Mouse (Mus musculus): ENCODE measurements around the gene Cdkn1a.
"Not testable (repeated sequence)": the region's sequence is repeated elsewhere in the genome, so short reads cannot be mapped to it uniquely, and the experiment has no call there.

Cdkn1a gene

DNA sequence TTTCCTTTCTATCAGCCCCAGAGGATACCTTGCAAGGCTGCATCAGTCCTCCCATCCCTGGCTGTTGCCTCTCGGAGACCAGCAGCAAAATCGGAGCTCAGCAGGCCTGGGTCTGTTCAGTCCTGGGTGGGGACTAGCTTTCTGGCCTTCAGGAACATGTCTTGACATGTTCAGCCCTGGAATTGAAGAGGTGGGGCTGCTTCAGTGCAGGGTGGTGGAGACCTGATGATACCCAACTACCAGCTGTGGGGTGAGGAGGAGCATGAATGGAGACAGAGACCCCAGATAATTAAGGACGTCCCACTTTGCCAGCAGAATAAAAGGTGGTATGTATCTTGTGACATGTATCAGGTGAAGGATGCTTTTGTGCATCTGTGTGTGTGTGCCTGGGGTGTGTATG, at the start of gene Cdkn1a:
Gene Cdkn1a (plus strand): TSS at position 201 of the 400 bp plus-strand sequence.
- DNase-seq (ENCODE audit: low spot score): no peak

DNA sequence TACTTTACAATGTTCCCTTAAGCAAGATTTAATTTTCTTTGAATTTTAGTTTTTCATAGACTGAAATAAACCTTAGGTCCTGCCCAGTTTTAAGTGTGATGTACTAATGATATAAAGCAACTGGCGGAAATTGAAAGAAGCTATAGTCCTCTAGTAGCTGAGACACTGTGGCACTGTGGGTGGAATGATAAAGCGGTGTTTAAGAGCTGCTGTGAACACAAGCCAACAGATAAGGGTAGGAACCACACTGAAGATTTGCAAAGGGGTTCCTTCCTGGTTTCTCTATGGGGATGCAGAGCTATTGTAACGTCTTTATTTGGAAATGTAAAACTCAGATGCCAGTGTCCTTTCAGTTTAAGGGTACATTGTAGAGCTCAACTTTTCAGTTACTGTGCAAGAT, 49.1 kb upstream of the Cdkn1a start:
- DNase-seq (ENCODE audit: low spot score): not testable (repeated sequence)

DNA sequence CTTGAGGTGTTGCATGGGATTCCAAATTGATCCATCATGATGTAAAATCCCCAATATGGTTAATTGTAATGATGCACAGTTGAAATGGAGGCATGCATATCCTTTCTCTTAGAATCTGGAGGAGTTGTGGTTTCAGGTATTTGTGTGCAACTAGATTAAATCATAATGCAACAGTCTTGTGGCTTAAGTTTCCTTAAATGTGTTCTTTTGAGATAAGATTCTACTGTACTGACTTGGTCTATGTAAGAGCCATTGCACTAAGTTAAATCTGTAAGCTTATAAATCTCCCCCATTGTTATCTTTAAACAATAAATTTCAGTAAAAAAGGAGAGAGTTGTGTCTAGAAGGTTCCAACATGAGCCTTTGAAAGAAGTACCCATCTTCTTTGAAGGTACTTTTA, 48.2 kb upstream of the Cdkn1a start:
- no peak for DNase-seq (ENCODE audit: low spot score)

DNA sequence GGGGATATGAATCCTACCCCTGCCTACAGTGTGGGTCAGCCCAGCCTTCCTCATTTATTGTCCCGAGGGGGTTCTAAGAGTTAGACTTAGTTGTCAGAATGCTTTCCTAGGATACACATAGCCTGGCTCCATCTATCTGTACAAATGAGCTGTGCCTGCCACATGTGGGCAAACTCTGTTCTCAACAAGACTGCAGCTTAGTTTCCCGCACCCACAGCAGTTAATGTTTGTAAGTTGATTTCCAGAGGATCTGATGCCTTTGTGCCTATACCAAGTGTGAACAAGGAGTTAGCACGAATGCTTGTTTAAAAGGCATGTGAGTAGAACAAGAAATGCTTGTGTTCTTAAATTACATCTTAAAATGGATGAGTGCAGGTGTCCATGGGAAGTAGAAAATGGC, 47.2 kb upstream of the Cdkn1a start:
- no peak for DNase-seq (ENCODE audit: low spot score)

DNA sequence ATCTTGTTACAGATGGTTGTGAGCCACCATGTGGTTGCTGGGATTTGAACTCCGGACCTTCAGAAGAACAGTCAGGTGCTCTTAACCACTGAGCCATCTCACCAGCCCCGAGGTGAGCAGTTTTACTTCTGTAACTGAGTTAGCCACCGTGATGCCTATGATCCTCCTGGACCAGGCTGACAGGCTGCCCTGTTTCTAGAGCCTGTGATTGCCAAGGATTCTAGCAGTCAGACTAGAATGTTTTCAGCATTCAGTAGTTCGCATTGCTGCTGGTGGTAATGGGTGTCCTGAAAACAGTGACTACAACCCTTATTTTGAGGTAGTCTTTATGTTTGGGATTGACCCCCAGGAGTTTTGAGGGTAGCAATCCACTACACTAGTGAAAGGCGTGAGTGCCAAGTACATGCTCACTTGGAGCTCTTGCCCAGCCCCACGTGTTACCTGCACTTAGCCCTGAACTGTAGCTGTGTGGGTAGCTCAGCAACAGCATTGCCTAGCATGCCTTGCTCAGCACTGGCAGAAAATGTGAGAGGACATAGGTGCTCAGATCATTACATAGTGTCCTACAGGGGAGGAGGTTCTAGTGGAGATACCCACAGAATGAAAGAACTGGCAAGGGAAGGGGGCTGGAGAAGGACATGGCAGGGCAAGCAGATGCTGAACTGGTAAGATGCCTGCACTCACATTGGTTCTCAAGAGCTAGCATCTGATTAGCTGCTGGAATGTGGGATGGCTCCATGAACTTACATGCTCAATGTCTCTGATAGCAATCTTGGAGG, 46.4 kb upstream of the Cdkn1a start:
- DNase-seq (ENCODE audit: low spot score): no peak

DNA sequence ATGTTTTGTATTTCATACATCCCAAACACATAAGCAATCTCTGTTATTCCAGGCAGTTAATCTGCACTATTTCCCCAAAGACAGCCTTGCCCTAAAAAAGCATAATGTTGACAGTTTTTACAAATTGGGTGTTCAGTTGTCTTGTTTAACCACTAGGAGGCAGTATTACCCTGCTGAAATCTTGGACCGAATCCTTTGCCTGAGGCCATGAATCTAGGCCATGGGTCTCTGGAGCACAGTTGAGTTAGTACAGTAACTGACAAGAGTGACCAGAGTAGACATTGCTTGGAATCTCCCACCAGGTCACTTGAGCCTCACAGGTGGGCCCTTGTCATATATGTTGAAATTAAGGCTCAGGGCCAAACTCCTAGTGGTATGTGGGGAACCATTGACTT, 45.9 kb upstream of the Cdkn1a start:
- peak; percentile 72 for DNase-seq (ENCODE audit: low spot score)

DNA sequence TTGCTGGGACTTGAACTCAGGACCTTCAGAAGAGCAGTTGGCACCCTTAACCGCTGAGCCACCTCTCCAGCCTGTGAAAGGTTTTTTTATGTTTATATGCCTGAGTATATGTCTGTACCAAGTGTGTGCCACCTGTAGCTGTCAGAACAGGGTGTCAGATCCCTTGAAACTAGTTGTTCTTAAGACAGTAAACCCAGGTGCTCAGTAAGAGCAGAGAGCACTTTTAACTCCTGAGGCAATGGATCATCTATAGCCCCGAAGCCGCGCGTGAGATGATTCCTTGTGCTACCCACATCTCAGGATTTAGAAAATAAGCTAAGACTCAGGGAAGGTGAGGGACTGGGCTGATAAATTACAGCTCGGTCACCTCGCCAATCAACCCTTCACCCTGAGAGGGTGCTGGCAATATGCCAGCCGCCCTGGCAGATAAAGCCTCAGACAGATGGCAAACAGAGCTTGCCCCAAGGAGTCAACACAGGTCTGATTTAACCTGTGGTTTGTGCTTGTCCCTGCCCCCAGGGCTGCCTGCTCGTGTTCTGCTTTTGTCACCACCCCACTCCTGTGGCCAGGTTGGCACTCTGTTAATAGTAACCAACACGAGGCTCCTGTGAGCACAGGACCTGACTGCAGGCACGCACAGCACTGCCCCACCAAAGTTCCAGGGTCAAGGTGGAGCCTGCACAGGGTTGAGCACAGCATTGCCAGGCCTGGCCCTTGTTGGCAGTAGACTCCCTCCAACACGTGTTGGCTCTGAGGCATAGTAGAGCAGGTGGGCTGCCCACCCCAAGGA, 44.8 kb upstream of the Cdkn1a start:
- DNase-seq (ENCODE audit: low spot score): no peak

DNA sequence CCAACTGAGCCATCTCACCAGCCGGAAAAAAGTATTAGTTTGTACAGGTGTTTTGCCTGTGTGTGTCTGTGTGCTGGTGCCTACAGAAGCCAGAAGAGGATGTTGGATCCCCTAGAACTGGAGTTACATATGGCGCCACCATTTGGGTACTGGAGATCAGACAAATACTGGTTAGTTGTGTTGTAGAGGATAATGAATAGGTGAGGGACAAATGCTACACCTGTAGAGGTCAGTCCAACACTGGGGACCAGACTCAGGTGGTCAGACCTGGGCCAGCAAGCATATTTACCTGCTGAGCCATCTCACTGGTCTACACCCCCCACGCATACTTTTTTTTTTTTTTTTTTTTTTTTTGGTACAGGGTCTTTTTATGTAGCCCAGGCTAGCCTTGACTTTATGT, 43.9 kb upstream of the Cdkn1a start:
- no peak for DNase-seq (ENCODE audit: low spot score)

DNA sequence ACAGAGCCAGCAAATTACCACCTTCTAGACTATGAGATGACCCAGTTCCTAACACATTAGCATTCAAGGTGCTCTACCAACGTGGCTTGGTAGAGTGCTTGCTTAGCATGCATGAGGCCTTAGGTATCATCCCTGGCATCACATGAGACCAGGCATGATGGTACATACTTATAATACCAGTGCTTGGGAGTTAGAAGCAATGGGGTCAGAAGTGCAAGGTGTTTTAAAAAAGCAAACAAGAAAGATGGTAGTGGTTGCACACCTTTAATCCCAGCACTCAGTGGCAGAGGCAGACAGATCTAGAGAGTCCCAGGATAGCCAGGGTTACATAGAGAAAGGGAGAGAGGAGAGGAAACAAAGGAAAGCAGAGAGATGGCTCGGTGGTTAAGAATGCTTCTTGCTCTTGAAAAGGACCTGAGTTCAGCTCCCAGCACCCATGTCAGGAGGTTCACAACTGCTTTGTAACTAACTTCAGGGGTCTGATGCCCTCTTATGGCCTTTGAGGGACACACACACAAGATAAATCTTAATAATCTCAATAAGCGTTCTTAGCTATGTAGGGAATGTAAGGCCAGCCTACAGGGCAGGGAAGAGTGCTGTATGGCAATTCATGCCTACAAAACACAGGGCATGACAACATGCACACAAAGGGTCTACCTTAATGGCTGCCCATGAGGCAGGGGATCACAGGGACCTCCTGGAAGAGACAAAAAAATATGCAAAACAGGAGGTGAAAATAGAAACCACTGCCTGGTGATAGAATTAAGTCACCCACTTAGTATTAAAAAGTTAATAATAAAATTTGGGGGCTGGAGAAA, 42.9 kb upstream of the Cdkn1a start:
- DNase-seq (ENCODE audit: low spot score): no peak

DNA sequence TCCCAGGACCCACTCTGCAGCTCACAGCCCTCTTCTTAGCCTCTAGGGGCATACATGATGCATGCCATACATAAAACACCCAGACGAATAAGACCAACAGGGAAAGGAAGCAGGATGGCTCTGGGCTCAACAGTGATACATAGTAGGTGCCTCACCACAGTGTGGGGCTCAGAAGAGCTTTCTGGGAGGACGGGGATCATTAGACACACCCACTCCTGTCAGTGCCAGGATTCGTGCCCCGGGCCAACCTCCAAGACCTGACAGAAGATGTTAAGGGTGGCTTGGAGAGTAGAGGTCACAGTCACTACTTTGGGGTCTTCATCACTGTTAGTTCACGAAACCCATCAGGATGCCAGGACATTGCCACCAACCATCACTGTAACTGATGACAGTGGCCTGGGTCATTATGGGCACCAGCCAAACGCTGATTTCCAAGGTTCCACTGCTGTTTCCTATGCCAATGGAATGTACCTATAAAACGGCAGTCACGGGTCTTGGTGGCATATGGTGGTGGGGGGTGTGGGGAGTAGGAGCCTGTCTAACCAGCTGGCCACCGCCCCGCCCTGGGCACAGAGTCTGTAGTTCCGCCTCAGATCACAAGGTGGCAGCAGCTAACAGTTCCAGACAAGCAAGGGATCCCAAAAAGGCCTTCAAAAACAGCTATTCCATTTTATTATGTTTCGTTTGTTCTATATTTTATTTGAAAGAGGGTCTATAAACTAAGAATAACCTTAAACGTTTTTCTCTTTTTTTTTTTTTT, 41.8 kb upstream of the Cdkn1a start:
- peak; percentile 88 for DNase-seq (ENCODE audit: low spot score)

DNA sequence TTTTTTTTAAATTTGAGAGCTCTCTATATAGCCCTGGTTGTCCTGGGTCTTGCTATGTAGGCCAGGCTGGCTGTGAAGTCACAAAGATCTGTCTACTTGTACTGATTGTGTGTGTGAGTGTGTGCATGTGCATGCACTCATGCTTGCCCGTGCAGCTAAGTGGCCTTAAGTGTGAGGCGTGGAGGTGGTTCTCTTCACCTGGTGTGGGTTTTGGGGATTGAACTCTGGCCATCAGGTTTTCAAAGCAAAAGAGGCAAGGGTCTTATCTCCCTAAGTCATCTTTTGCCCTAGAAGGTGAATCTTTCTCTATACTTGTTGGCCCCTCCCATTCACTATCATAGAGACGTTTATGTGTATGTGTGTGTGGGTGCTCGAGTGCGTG, 41.3 kb upstream of the Cdkn1a start:
- no peak for DNase-seq (ENCODE audit: low spot score)

DNA sequence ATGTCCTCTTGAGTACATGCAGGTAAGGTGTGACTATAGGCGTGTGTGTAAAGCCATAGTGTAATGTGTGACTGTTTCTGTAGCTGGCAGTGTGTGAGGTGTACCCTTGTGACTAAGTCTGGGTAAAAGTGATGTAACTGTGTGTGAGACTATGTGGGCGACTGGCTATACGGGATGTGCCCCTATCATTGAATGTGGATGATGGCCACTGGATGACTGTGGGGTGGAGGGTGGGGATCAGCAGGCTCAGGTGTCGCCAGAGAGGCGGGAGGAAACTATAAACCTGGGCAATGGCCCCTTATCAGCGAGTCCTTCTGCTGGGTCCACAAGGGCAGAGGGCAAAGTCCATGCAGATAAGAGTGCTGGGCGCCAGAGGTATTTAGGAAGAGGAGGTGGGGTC, 40.9 kb upstream of the Cdkn1a start:
- DNase-seq (ENCODE audit: low spot score): no peak

DNA sequence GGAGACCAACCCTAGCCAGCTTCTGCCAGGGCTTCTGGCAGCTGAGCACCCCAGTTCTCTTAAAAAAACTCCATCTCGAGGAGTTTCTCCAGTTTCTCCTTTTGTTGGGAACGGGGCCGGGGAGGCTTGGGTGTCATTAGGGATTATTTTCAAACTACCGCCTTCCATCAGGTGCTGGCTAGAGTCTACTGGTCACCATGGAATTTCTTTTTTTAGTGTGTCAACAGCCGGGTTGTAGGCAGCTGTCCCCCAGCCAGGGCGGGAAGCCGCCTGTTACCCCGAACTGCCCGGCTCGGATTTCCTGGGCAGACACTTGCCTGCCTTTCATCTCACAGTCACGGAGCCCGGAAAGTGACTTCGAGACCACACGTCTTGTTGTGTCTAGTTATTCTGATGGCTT, 40.0 kb upstream of the Cdkn1a start:
- DNase-seq (ENCODE audit: low spot score): no peak

DNA sequence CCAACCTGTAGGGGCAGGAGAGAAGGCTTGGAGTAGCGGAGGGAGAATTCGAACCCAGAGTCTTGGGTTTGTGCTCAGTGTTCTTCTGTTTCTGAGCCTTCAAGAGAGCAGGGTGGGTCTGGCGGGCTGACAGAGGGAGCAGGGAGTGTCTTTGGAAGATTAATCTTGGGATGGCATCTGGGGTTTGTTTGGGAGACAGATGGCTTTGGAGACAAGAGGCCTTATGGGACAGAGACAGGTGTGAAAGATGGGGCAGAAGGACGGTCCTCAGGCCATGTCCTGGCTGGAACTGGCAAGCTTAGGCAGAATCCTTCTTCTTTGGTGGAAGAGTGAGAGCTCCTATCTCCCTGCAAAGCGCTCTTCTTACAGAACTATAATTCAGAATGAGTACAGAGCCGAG, 37.7 kb upstream of the Cdkn1a start:
- DNase-seq (ENCODE audit: low spot score): no peak

DNA sequence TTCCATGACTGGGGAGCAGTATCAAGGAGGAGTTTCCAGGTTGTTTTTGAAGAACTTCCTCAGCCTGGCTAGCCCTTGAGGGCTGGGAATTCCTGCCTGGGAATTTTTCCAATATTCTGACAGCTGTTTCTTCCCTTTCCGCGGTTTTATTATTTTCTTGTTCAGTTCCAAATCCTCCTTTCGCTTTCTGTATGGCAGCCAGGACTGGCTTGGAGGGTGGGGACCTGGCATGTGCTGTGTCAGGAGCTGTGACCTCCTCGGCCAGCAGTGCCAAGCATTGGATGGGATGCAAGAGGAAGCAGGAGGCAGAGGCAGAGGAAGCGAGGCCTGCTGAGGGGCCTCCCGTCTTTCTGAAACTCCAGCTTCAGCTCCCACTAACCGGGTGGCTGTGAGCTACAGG, 36.9 kb upstream of the Cdkn1a start:
- DNase-seq (ENCODE audit: low spot score): no peak

DNA sequence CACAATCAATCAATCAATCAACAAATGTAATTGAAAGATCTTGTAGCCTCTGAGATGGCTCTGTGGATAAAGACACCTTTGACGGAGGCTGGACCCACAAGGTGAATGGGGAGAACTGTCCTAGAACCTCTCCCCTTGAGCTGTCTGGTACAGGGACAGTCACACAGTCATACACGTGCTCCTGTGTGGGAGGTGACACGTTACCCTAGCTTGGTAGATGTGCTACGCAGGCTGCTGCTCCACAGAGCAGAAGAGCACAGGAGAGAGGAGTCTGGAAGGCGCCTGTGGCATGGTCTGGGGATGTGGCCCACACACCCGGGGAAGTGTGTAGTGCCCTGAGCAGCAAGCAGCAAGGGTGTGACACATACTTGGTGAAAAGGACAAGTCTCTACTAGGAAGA, 36.3 kb upstream of the Cdkn1a start:
- DNase-seq (ENCODE audit: low spot score): no peak

DNA sequence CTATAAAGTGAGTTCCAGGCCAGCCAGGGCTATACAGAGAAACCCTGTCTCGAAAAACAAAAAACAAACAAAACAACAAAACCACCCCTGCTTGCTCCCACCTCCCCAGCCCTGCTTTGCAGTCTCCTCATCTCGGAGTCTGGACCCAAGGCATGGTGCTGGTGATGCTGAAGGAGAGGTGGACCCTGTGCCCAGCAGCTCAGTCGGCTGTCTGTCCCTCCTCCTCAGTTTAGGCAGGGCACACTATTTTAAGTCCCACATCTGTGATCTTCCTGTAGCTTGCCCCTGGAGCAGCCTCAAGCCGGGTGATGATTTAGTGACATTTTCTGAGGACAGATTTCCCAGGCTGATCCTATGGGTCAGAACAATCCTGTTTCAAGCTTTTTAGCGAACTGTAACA, 35.2 kb upstream of the Cdkn1a start:
- no peak for DNase-seq (ENCODE audit: low spot score)

DNA sequence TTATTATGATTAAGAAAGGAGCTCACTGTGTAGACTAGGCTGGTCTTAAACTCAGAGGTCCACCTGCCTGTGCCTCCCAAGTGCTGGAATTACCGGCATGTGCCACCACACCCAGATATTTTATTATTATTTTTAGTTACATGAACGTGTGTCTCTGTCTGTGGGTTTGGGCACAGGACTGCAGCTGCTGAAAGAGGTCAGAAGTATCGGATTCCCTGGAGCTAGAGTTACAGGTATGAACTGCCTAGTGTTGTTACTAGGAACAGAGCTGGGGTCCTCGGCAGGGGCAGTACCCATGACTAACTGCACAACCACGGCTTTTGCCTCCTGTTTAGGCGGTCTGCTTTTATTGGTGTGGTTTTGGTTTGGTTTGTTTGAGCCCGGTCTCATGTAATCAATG, 34.6 kb upstream of the Cdkn1a start:
- no peak for DNase-seq (ENCODE audit: low spot score)

DNA sequence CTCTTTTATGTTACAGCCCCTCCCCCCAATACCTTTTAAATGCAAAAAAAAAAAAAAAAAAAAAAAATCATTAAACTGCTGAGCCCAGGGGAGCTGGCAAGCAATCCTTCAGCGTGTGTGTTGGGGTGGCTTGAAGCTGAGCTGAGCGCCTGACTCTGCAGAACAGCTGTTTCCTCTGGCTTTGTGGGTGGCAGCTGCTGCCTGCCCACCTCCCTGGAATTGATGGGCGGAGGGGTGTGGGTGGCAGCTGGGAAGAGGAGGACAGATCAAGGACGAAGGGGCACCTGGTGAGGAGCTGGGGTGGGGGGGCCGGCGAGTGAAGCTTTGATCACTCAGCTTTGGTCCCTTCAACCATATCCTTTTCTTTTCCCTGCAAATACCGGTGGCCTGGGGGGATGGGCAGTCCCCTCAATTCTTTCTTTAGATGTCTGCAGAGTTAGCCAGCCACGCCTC, 34.1 kb upstream of the Cdkn1a start:
- peak; percentile 55 for DNase-seq (ENCODE audit: low spot score)

DNA sequence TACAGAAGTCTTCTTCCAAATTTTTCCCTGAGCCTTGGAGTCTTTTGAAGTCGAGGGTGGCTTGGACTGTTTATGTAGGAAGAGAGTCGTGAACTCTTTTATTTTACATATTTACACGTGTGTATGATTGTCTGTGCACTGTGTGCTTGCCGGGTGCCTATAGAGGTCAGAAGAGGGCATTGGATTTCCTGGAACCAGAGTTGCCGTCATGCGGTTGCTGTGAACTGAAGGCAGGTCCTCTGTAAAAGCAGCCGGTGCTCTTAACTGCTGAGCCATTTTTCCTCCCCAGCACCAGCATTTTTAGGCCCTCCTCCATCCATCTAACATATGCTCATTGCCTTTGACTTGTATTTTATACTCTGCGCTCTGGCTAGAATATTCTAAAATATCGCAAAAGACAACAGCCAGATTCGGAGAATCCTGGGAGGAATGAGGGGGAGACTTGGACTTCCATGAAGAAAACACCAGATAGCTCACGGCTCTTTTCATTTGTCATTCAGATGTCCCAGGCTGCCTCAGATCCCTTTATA, 33.4 kb upstream of the Cdkn1a start:
- no peak for DNase-seq (ENCODE audit: low spot score)

DNA sequence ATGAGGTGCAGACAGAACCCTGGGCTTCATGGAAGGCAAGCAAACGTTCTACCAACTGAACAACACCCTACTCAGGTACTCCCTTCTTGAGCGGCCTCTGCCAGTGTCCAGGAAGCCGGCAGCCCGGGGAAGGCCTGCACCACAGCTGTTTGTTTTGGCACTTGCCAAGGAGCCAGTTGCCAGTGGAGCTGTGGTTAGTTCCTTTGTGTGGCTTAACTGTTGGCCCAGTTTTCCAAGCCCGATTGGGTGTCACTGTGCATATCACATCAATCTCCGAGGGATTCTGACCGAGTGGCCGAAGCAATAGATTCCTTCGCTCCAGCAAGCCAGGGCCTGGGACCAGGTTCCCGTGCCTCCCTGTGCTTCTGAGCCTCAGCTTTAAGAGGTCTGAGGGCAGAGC, 32.8 kb upstream of the Cdkn1a start:
- DNase-seq (ENCODE audit: low spot score): no peak

DNA sequence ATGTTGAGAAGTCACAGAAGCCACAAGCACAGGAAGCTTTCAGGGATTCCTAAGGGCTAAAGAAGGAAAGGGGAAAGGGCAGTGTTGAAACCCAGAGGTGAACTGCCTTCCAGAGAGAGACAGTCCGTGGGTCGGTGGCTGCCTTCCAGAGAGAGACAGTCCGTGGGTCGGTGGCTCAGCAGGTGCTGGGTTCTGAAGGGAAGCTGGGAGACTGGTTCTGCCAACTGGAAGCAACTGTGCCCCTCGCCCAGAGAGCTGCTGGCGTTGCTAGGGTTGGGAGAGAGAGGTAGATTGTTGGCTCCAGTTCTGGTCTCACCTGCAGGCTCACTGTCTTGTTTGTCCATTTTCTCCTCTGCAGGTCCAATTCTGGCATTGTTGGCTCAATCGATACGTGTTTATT, 32.3 kb upstream of the Cdkn1a start:
- DNase-seq (ENCODE audit: low spot score): no peak

All from embryo, embryonic 10.5 days (tissue).